Mouse (Mus musculus) G1E (cell line): ENCODE results near the gene Zfp931.

Source experiments
- CTCF ChIP-seq: IDR thresholded peaks from 2 replicates; pipeline ENCODE4 v1.5.1; 2012; ENCODE audit warnings: low read depth, low read length, inconsistent platforms, mixed read lengths
- GATA1 ChIP-seq: IDR thresholded peaks from 2 replicates; pipeline ENCODE4 v1.6.1; 2012; ENCODE audit warnings: borderline replicate concordance, low read length, inconsistent platforms, mixed read lengths
- GATA2 ChIP-seq: IDR thresholded peaks from 2 replicates; pipeline ENCODE4 v1.6.1; 2012; ENCODE audit warnings: low read depth, low read length, inconsistent platforms, borderline replicate concordance

GRCm38 (mm10) chr2:178098021-178098420, 19.7 kb upstream of the Zfp931 start:
- TF ChIP-seq GATA2 (no peak), CTCF (peak; percentile 50; the same call in 1 of the 2 replicates), GATA1 (no peak)
